29 mouse cellular contexts compared by ENCODE assay signal in the genomic region with DNA sequence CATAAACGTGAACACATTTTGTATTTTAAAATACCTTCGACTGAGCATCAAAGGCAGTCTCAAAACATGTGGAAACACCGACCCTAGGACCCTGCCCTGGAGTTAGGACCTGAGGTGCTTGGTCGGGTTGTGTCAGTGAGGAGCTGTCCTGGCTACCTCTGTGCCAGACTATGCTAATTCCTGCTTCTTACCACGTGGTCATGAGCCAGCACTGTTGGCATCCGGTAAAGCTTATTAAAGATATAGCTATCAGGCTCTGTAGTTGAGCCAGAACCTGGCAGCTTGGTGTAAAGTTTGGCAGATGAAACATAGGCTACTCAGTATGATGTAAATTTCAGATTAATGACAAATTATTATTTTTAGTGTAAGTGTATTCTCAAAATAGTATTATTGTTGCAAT. TPM values are rescaled to one million over a fixed set of nuclear protein-coding genes. Genes with fewer than 3 reads are reported as not detected.
DNase-seq lines count a peak whose midpoint lies in the region; ATAC-seq and TF ChIP-seq lines count a peak whose summit lies in the region.
"Had no signal": no experiment of that assay in that cellular context is flagged by ENCODE, and none has a peak within 500 bp of the region (broad histone marks: within the 10 kb centered on the region; RNA-seq: fewer than 3 reads in every experiment).

No protein-coding gene starts in this region.

- DNase-seq in gastrocnemius, adult 18-20 months (ENCODE audit: low spot score), result peak; percentile 14
- no peak for DNase-seq in gastrocnemius, postnatal 14 days
- no peak for DNase-seq in ES-E14 (ENCODE audit: low read depth, low spot score)
- DNase-seq in heart, postnatal 0 days (ENCODE audit: low spot score), result peak; percentile 68
- no peak for DNase-seq in cerebellum, adult 9-11 months
- no peak for DNase-seq in forebrain, embryonic 14.5 days (ENCODE audit: low spot score)
- DNase-seq: adrenal gland, adult 8-10 months; cerebellum, postnatal 14 days; kidney, postnatal 4 days; layer of hippocampus, adult 9-11 months; lung, embryonic 14.5 days; lung, postnatal 36 days; right cerebral cortex, postnatal 25 days had no signal

- no peak overlapping the region for H3K9ac ChIP-seq in heart, embryonic 16.5 days (ENCODE audit: low read length)
- H3K9ac ChIP-seq in heart, embryonic 12.5 days, result no peak overlapping the region
- H3K9ac ChIP-seq in ES-E14 (ENCODE audit: insufficient read depth, low read depth, low read length, poor library complexity, severe bottlenecking), result peak overlapping the region; percentile 83; the same call in 1 of the 2 replicates
- no peak overlapping the region for H3K9ac ChIP-seq in heart, postnatal 0 days (replicated peaks; ENCODE audit: low read depth, low read length)
- H3K9ac ChIP-seq in forebrain, embryonic 14.5 days (ENCODE audit: low read length), result no peak overlapping the region
- H3K9ac ChIP-seq: hindbrain, embryonic 15.5 days; lung, embryonic 14.5 days; midbrain, embryonic 12.5 days had no signal

- ATAC-seq in heart, embryonic 16.5 days (replicated peaks; ENCODE audit: extremely low read depth, insufficient read depth, low FRiP score), result peak; percentile 61; the same call in 1 of the 2 replicates
- ATAC-seq in heart, embryonic 12.5 days (ENCODE audit: insufficient number of reproducible peaks, low FRiP score), result no peak
- peak; percentile 58; the same call in 1 of the 2 replicates for ATAC-seq in heart, postnatal 0 days (ENCODE audit: insufficient read depth, low read depth)
- no peak for ATAC-seq in forebrain, embryonic 14.5 days
- ATAC-seq: CD4-positive, CD25-positive, alpha-beta regulatory T cell, adult 4 months; intestine, embryonic 16.5 days had no signal

- no peak overlapping the region for H3K4me3 ChIP-seq in heart, embryonic 16.5 days (ENCODE audit: low read length)
- no peak overlapping the region for H3K4me3 ChIP-seq in heart, embryonic 12.5 days
- H3K4me3 ChIP-seq in ES-E14 (ENCODE audit: insufficient read depth in 1 of 2, low read depth in 1 of 2, low read length in 2 of 2, poor library complexity in 1 of 2, severe bottlenecking in 1 of 2), result peak overlapping the region in 1 of 2 experiments; percentile 67; a peak in 1 of 4 replicates
- no peak overlapping the region for H3K4me3 ChIP-seq in heart, postnatal 0 days (ENCODE audit: low read depth, low read length)
- H3K4me3 ChIP-seq in forebrain, embryonic 14.5 days (ENCODE audit: low read depth, low read length), result no peak overlapping the region
- H3K4me3 ChIP-seq: forebrain, embryonic 10.5 days; midbrain, embryonic 12.5 days; myocyte had no signal

- TF ChIP-seq EP300 in heart, postnatal 0 days (IDR thresholded peaks at IDR 0.05; ENCODE audit: low read depth), result no peak

- in situ Hi-C loops in ES-E14 (cut with MboI; ENCODE audit: low sequenced_read_pairs in 2 of 2, unreplicated experiment in 2 of 2), result no loop called here

- no peaks in the 10 kb centered on the region for H3K27me3 ChIP-seq in heart, embryonic 16.5 days (ENCODE audit: control insufficient read depth, insufficient read depth, low read length)
- peaks cover 1% of the 10 kb centered on the region; the same call in 1 of the 2 replicates for H3K27me3 ChIP-seq in heart, embryonic 12.5 days (replicated peaks)
- H3K27me3 ChIP-seq in heart, postnatal 0 days (ENCODE audit: control insufficient read depth, insufficient read depth, low read length), result no peaks in the 10 kb centered on the region
- peaks cover 9% of the 10 kb centered on the region; the same call in 1 of the 2 replicates for H3K27me3 ChIP-seq in forebrain, embryonic 14.5 days (replicated peaks; ENCODE audit: control insufficient read depth, insufficient read depth, low read length)

- WGBS in heart, embryonic 16.5 days, result 39% methylated on average over 6 of the region's 6 CpGs
- WGBS in heart, embryonic 12.5 days, result 39% methylated on average over 6 of the region's 6 CpGs
- WGBS in heart, postnatal 0 days, result 29% methylated on average over 6 of the region's 6 CpGs
- WGBS in forebrain, embryonic 14.5 days, result 55% methylated on average over 6 of the region's 6 CpGs

- H3K4me2 ChIP-seq in heart, embryonic 16.5 days (ENCODE audit: low read depth, low read length), result no peak overlapping the region
- no peak overlapping the region for H3K4me2 ChIP-seq in heart, embryonic 12.5 days
- H3K4me2 ChIP-seq in heart, postnatal 0 days (ENCODE audit: low read depth, low read length), result no peak overlapping the region
- no peak overlapping the region for H3K4me2 ChIP-seq in forebrain, embryonic 14.5 days (ENCODE audit: low read length)
- H3K4me2 ChIP-seq: liver, embryonic 11.5 days; lung, embryonic 14.5 days had no signal

- H3K27ac ChIP-seq in heart, embryonic 16.5 days (ENCODE audit: low read length), result peak overlapping the region; percentile 87
- no peak overlapping the region for H3K27ac ChIP-seq in heart, embryonic 12.5 days (ENCODE audit: poor library complexity, severe bottlenecking)
- H3K27ac ChIP-seq in ES-E14 (ENCODE audit: insufficient read depth, low read depth, low read length, poor library complexity, severe bottlenecking), result peak overlapping the region; percentile 99
- H3K27ac ChIP-seq in heart, postnatal 0 days (ENCODE audit: low read depth), result peak overlapping the region; percentile 86
- no peak overlapping the region for H3K27ac ChIP-seq in forebrain, embryonic 14.5 days (ENCODE audit: low read depth, low read length)
- H3K27ac ChIP-seq: forebrain, embryonic 10.5 days; midbrain, embryonic 12.5 days; stomach, postnatal 0 days had no signal

- no peaks in the 10 kb centered on the region for H3K36me3 ChIP-seq in heart, embryonic 16.5 days (ENCODE audit: control insufficient read depth, insufficient read depth)
- H3K36me3 ChIP-seq in heart, embryonic 12.5 days, result no peaks in the 10 kb centered on the region
- no peaks in the 10 kb centered on the region for H3K36me3 ChIP-seq in ES-E14 (ENCODE audit: control insufficient read depth, insufficient read depth, low read length, poor library complexity, severe bottlenecking)
- no peaks in the 10 kb centered on the region; the same call in 1 of the 2 replicates for H3K36me3 ChIP-seq in heart, postnatal 0 days (replicated peaks; ENCODE audit: control insufficient read depth, insufficient read depth, low read length)
- H3K36me3 ChIP-seq in forebrain, embryonic 14.5 days (ENCODE audit: control insufficient read depth, insufficient read depth, low read length), result no peaks in the 10 kb centered on the region
- H3K36me3 ChIP-seq: forebrain, embryonic 10.5 days; hindbrain, embryonic 15.5 days; midbrain, embryonic 12.5 days had no signal

- TF ChIP-seq CTCF in heart, postnatal 0 days (IDR thresholded peaks at IDR 0.05; ENCODE audit: low read depth), result no peak

- intact Hi-C loops in gastrocnemius, postnatal 14 days (cut with DNase I; ENCODE audit: low total_unique reads), result no loop called here

- H3K9me3 ChIP-seq in heart, embryonic 16.5 days (replicated peaks; ENCODE audit: control insufficient read depth, low read length), result no peaks in the 10 kb centered on the region
- H3K9me3 ChIP-seq in heart, embryonic 12.5 days (replicated peaks), result no peaks in the 10 kb centered on the region
- H3K9me3 ChIP-seq in ES-E14 (ENCODE audit: control insufficient read depth, insufficient read depth, low read depth, low read length), result no peaks in the 10 kb centered on the region
- H3K9me3 ChIP-seq in heart, postnatal 0 days (replicated peaks; ENCODE audit: control insufficient read depth, low read length), result no peaks in the 10 kb centered on the region
- H3K9me3 ChIP-seq in forebrain, embryonic 14.5 days (replicated peaks; ENCODE audit: control insufficient read depth, low read length), result no peaks in the 10 kb centered on the region
- H3K9me3 ChIP-seq: forebrain, embryonic 10.5 days; hindbrain, embryonic 15.5 days; midbrain, embryonic 12.5 days had no signal

- H3K4me1 ChIP-seq in heart, embryonic 16.5 days (ENCODE audit: control insufficient read depth, insufficient read depth, low read length), result peaks cover 18% of the 10 kb centered on the region
- peaks cover 23% of the 10 kb centered on the region for H3K4me1 ChIP-seq in heart, embryonic 12.5 days (replicated peaks)
- H3K4me1 ChIP-seq in ES-E14 (ENCODE audit: control insufficient read depth in 2 of 2, insufficient read depth in 2 of 2, low read length in 2 of 2, poor library complexity in 1 of 2), result peaks cover 20 to 22% of the 10 kb centered on the region in 2 experiments; a peak in 3 of 4 replicates
- peaks cover 18% of the 10 kb centered on the region for H3K4me1 ChIP-seq in heart, postnatal 0 days (ENCODE audit: control insufficient read depth, insufficient read depth)
- 0 out of 2 replicates have a peak, but pooled peaks cover 3% of the 10 kb centered on the region for H3K4me1 ChIP-seq in forebrain, embryonic 14.5 days (ENCODE audit: control insufficient read depth, insufficient read depth, low read length)

RNA-seq across cellular contexts. Expression of a gene that starts 1.1 kb away (rescaled TPM):
- total RNA-seq in gastrocnemius, adult 18-20 months (2021), result 100 to 1,000 TPM in 1 of 2 experiments, 10 to 100 TPM in 1; 82.8 to 112 TPM
- total RNA-seq in gastrocnemius, postnatal 14 days (2021), result 10 to 100 TPM; 23.7 to 24.1 TPM
- 8.1 and 8.6 TPM in 2 replicates for polyA plus RNA-seq in heart, embryonic 16.5 days (2015; fragmentation: Nextera tagmentation; extraction: Ambion mirVana)
- 1.3 and 1.5 TPM in 2 replicates for polyA plus RNA-seq in heart, embryonic 12.5 days (2016; fragmentation: Nextera tagmentation; extraction: Ambion mirVana)
- total RNA-seq in ES-E14 (2012; rRNA removed), result 20.2 and 20.8 TPM in 2 replicates
- total RNA-seq in heart, postnatal 0 days (2014; rRNA removed; ENCODE audit: low replicate concordance), result 7.1 and 11.4 TPM in 2 replicates
- polyA plus RNA-seq in heart, postnatal 0 days (2015; fragmentation: Nextera tagmentation; extraction: Ambion mirVana), result 14.6 and 21.0 TPM in 2 replicates
- polyA plus RNA-seq in forebrain, embryonic 14.5 days (2014; fragmentation: Nextera tagmentation; extraction: Ambion mirVana), result 0.33 and 0.37 TPM in 2 replicates
- polyA plus RNA-seq: lung, embryonic 14.5 days; midbrain, embryonic 12.5 days had no signal

RNA-seq across cellular contexts. Expression of a gene that starts 6.4 kb away (rescaled TPM):
- not detected for total RNA-seq in gastrocnemius, adult 18-20 months (2021)
- total RNA-seq in gastrocnemius, postnatal 14 days (2021), result not detected
- not detected in 2 replicates for polyA plus RNA-seq in heart, embryonic 16.5 days (2015; fragmentation: Nextera tagmentation; extraction: Ambion mirVana)
- not detected in 2 replicates for polyA plus RNA-seq in heart, embryonic 12.5 days (2016; fragmentation: Nextera tagmentation; extraction: Ambion mirVana)
- total RNA-seq in ES-E14 (2012; rRNA removed), result 904 and 1,760 TPM in 2 replicates
- not detected in 2 replicates for total RNA-seq in heart, postnatal 0 days (2014; rRNA removed; ENCODE audit: low replicate concordance)
- polyA plus RNA-seq in heart, postnatal 0 days (2015; fragmentation: Nextera tagmentation; extraction: Ambion mirVana), result not detected in 2 replicates
- not detected in 2 replicates for polyA plus RNA-seq in forebrain, embryonic 14.5 days (2014; fragmentation: Nextera tagmentation; extraction: Ambion mirVana)
- total RNA-seq: gastrocnemius, adult 8-10 months; heart, postnatal 10 days had no signal
- polyA plus RNA-seq: intestine, embryonic 16.5 days; kidney, embryonic 14.5 days; limb, embryonic 11.5 days; liver, embryonic 11.5 days; lung, embryonic 14.5 days; midbrain, embryonic 12.5 days; myocyte; stomach, postnatal 0 days had no signal

RNA-seq across cellular contexts. Expression of a gene that starts 35.7 kb away (rescaled TPM):
- 1 to 10 TPM; 1.2 TPM for total RNA-seq in gastrocnemius, adult 18-20 months (2021)
- 1 to 10 TPM in 1 of 2 experiments, under 1 TPM in 1; 0.78 to 2.6 TPM for total RNA-seq in gastrocnemius, postnatal 14 days (2021)
- polyA plus RNA-seq in heart, embryonic 16.5 days (2015; fragmentation: Nextera tagmentation; extraction: Ambion mirVana), result not detected in 2 replicates
- polyA plus RNA-seq in heart, embryonic 12.5 days (2016; fragmentation: Nextera tagmentation; extraction: Ambion mirVana), result not detected in 2 replicates
- 1.0 TPM in 1 of 2 replicates, not detected in the other for total RNA-seq in ES-E14 (2012; rRNA removed)
- not detected in 2 replicates for total RNA-seq in heart, postnatal 0 days (2014; rRNA removed; ENCODE audit: low replicate concordance)
- not detected in 2 replicates for polyA plus RNA-seq in heart, postnatal 0 days (2015; fragmentation: Nextera tagmentation; extraction: Ambion mirVana)
- polyA plus RNA-seq in forebrain, embryonic 14.5 days (2014; fragmentation: Nextera tagmentation; extraction: Ambion mirVana), result not detected in 2 replicates
- total RNA-seq: adrenal gland, adult 8-10 months; heart, postnatal 10 days; left cerebral cortex, adult 8-10 months had no signal
- polyA plus RNA-seq: forebrain, embryonic 10.5 days; hindbrain, embryonic 15.5 days; intestine, embryonic 16.5 days; kidney, embryonic 14.5 days; limb, embryonic 11.5 days; liver, embryonic 11.5 days; lung, embryonic 14.5 days; midbrain, embryonic 12.5 days; myocyte; neural tube, embryonic 14.5 days; stomach, postnatal 0 days had no signal

RNA-seq across cellular contexts. Expression of a gene that starts 38.0 kb away (rescaled TPM):
- 1 to 10 TPM in 1 of 2 experiments, under 1 TPM in 1; 0.94 to 2.4 TPM for total RNA-seq in gastrocnemius, adult 18-20 months (2021)
- 1 to 10 TPM; 1.2 to 1.3 TPM for total RNA-seq in gastrocnemius, postnatal 14 days (2021)
- 0.13 and 0.29 TPM in 2 replicates for polyA plus RNA-seq in heart, embryonic 16.5 days (2015; fragmentation: Nextera tagmentation; extraction: Ambion mirVana)
- polyA plus RNA-seq in heart, embryonic 12.5 days (2016; fragmentation: Nextera tagmentation; extraction: Ambion mirVana), result 0.09 TPM in 1 of 2 replicates, not detected in the other
- total RNA-seq in ES-E14 (2012; rRNA removed), result 0.62 and 1.1 TPM in 2 replicates
- 0.46 and 1.4 TPM in 2 replicates for total RNA-seq in heart, postnatal 0 days (2014; rRNA removed; ENCODE audit: low replicate concordance)
- 0.21 and 0.26 TPM in 2 replicates for polyA plus RNA-seq in heart, postnatal 0 days (2015; fragmentation: Nextera tagmentation; extraction: Ambion mirVana)
- polyA plus RNA-seq in forebrain, embryonic 14.5 days (2014; fragmentation: Nextera tagmentation; extraction: Ambion mirVana), result not detected in 2 replicates
- polyA plus RNA-seq: CD4-positive, CD25-positive, alpha-beta regulatory T cell, adult 4 months; forebrain, embryonic 10.5 days; hindbrain, embryonic 15.5 days; limb, embryonic 11.5 days; midbrain, embryonic 12.5 days; myocyte; neural tube, embryonic 14.5 days; stomach, postnatal 0 days had no signal

Comparison
In these comparisons a context has a peak if more than half of its experiments do, and no peak if none do; other contexts are left out.
1. DNase-seq: peak in gastrocnemius, adult 18-20 months (single experiment) and heart, postnatal 0 days (single experiment); none in gastrocnemius, postnatal 14 days (single experiment), ES-E14 (single experiment), cerebellum, adult 9-11 months (single experiment) and forebrain, embryonic 14.5 days (single experiment).
2. ATAC-seq: peak in heart, embryonic 16.5 days (single experiment) and heart, postnatal 0 days (single experiment); none in heart, embryonic 12.5 days (single experiment) and forebrain, embryonic 14.5 days (single experiment).
3. H3K27ac ChIP-seq: peak in heart, embryonic 16.5 days (single experiment), ES-E14 (single experiment) and heart, postnatal 0 days (single experiment); none in heart, embryonic 12.5 days (single experiment) and forebrain, embryonic 14.5 days (single experiment).
4. RNA of a gene that starts 6.4 kb away (total RNA-seq): 904 to 1,760 TPM in ES-E14; not detected in gastrocnemius, postnatal 14 days, not detected in gastrocnemius, adult 18-20 months and not detected in heart, postnatal 0 days; every median in the first group is over 100 times any median in the second.